Mouse (Mus musculus) kidney, adult 2 months (tissue): ENCODE results near the gene Zbtb6.

ENCODE experiments used
- CTCF ChIP-seq: fragments of 200-500 bp; conservative IDR thresholded peaks from 2 replicates; pipeline ENCODE4 v1.5.1; 2011; ENCODE audit warnings: low read depth, mild to moderate bottlenecking, control low read depth, low read length, moderate library complexity, mixed read lengths; ENCODE audit not compliant: insufficient read depth, insufficient read length
- POLR2A ChIP-seq: fragments of 200-500 bp; IDR thresholded peaks from one replicate; pipeline ENCODE4 v1.6.1; 2011; ENCODE audit warnings: low read depth, low read length, control low read depth

DNA sequence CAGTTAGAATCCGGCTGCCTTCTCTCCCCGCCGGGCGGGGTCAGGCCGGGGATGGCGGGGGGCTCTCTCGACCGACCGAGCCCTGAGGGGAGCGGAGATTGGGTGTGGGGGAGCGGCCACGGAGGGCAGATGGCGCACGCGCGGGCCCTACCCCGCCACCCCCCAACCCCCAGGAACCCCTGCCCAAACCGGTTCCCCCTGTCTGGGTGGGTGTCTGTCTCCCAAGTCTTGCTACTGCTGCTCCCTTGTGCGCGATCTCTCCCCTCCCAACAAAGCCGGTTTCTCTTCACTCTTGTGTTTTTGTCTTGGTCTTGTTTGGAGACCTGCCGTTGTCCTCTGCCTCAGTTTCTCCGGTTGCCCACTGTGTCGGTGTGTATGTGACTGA lies 9.4 kb upstream of the Zbtb6 start:
- TF ChIP-seq CTCF, result no peak
- no peak for TF ChIP-seq POLR2A
